Mouse (Mus musculus) erythroid progenitor cell, adult 5-6 weeks (primary cell): ENCODE data around the gene Atg4a. TPM values are rescaled to one million over a fixed set of nuclear protein-coding genes. Genes with fewer than 3 reads are reported as not detected.
A peak's percentile ranks its signal among the peaks of the same experiment; 100 is the strongest.

Experiments used
- ATAC-seq: replicated peaks from 2 replicates; pipeline ENCODE4 v1.8.0; 2016; ENCODE audit warnings: moderate number of reproducible peaks, mild to moderate bottlenecking, moderate TSS enrichment, inconsistent platforms; ENCODE audit not compliant: poor library complexity, low FRiP score, severe bottlenecking
- total RNA-seq, 2 experiments: library from RNA; stranded (forward) in 1 of 2; stranded (reverse) in 1 of 2; fragments of 150-400 nt in 1 of 2; fragments of 186-747, 209-891 nt in 1 of 2; gene quantifications; 2 replicates each; pipeline versions ENCODE4 v1.2.3 to v1.2.4; 2015 to 2017; ENCODE audit warnings: low replicate concordance in 2 of 2

The Atg4a gene
- total RNA-seq, 2 experiments from 2014 or later, result 80.8 to 102 TPM

- 0 out of 2 replicates have a peak, but pooled peaks have one; percentile 59 for ATAC-seq
These were observed 200.0 kb downstream of the Atg4a start for GRCm38 (mm10) chrX:141156696-141157095.

GRCm38 (mm10) chrX:141157626-141158025, 200.9 kb downstream of the Atg4a start:
- ATAC-seq, result no peak

GRCm38 (mm10) chrX:141158160-141158559, 201.5 kb downstream of the Atg4a start:
- no peak for ATAC-seq

GRCm38 (mm10) chrX:141160371-141160770, 203.7 kb downstream of the Atg4a start:
- no peak for ATAC-seq

GRCm38 (mm10) chrX:141165067-141165466, 208.4 kb downstream of the Atg4a start:
- no peak for ATAC-seq

GRCm38 (mm10) chrX:141175353-141175752, 218.6 kb downstream of the Atg4a start:
- ATAC-seq, result no peak

GRCm38 (mm10) chrX:141195036-141195435, 238.3 kb downstream of the Atg4a start:
- ATAC-seq, result no peak

- no peak for ATAC-seq
These were observed 242.3 kb downstream of the Atg4a start for GRCm38 (mm10) chrX:141198993-141199392.

GRCm38 (mm10) chrX:141212802-141213201, 256.1 kb downstream of the Atg4a start:
- ATAC-seq, result no peak

Other genes starting within 250 kb of the Atg4a start
- gene Tex13b, start 143.5 kb upstream of the Atg4a start, total RNA-seq (2015; ENCODE audit: low replicate concordance), result not detected in 2 replicates
- gene Tex13b, start 143.5 kb upstream of the Atg4a start, total RNA-seq (2017; ENCODE audit: low replicate concordance), result not detected in 2 replicates
- gene Vsig1, start 49.3 kb upstream of the Atg4a start, total RNA-seq (2015; ENCODE audit: low replicate concordance), result not detected in 2 replicates
- gene Vsig1, start 49.3 kb upstream of the Atg4a start, total RNA-seq (2017; ENCODE audit: low replicate concordance), result 0.98 TPM in 1 of 2 replicates, not detected in the other
- gene Psmd10, start 179 bp upstream of the Atg4a start, total RNA-seq (2015; ENCODE audit: low replicate concordance), result 18.0 and 26.3 TPM in 2 replicates
- 8.3 and 25.5 TPM in 2 replicates for gene Psmd10, start 179 bp upstream of the Atg4a start, total RNA-seq (2017; ENCODE audit: low replicate concordance)